Mouse (Mus musculus) lung, postnatal 0 days (tissue): ENCODE results near the gene Hoxa5.

Experiments
- CTCF ChIP-seq: IDR thresholded peaks from 2 replicates; pipeline ENCODE4 v1.5.1; 2016; ENCODE audit warnings: antibody characterized with exemption, mild to moderate bottlenecking
- EP300 ChIP-seq: IDR thresholded peaks from 2 replicates; pipeline ENCODE4 v1.6.1; 2016; ENCODE audit warnings: antibody characterized with exemption, mild to moderate bottlenecking, control low read depth

DNA sequence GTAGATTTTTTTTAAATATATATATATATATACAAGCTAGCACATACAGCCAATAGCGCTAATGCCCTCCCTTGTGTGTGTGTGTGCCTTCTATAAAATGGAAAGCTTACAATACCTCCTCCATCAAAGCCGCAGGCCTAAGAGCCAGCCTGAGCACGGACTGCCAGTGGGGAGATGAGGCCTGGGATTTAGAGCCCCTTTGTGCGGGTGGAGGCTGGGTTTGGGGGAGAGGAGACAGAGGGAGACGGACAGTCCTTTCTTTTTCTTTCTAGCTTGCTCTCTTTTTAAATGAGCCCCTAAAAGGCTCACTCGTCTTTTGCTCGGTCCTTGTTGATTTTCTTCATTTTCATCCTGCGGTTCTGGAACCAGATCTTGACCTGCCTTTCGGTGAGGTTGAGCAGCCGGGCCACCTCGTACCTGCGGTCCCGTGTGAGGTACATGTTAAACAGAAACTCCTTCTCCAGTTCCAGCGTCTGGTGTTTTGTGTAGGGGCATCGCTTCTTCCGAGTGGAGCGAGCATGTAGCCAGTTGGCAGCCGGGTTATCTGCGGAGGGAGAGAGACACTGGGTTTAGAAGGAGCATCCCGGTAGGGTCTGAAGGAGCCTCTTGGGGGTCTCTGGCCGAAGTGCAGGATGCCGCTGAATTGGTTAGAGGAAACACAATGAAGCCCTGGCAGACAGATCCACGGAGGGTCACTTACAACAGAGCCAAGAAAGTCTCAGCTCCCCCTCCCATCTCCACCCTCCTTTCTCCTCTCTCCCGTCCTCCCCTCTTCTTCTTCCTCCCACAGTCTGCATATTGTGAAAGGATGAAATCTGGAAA is 19.8 kb upstream of the Hoxa5 start:
- TF ChIP-seq CTCF (no peak), EP300 (no peak)
